Mouse (Mus musculus) granulocyte monocyte progenitor cell, adult 5-6 weeks (primary cell): ENCODE results near the gene Zfp12. TPM values are rescaled to one million over a fixed set of nuclear protein-coding genes. Genes with fewer than 3 reads are reported as not detected.

Source experiments
- ATAC-seq: replicated peaks from 2 replicates; pipeline ENCODE4 v1.8.0; 2016; ENCODE audit warnings: mild to moderate bottlenecking, moderate TSS enrichment, inconsistent platforms; ENCODE audit not compliant: poor library complexity, severe bottlenecking
- total RNA-seq, 2 experiments: library from RNA; stranded (forward) in 1 of 2; stranded (reverse) in 1 of 2; fragments of 200-712, 200-1000 nt in 1 of 2; fragments of >200 nt in 1 of 2; fragmentation: Nextera tagmentation in 1 of 2; gene quantifications; 2 replicates each; pipeline ENCODE4 v1.2.3; 2014 to 2017

Gene Zfp12
- total RNA-seq, 2 experiments from 2014 or later = 7.6 to 10.6 TPM

DNA sequence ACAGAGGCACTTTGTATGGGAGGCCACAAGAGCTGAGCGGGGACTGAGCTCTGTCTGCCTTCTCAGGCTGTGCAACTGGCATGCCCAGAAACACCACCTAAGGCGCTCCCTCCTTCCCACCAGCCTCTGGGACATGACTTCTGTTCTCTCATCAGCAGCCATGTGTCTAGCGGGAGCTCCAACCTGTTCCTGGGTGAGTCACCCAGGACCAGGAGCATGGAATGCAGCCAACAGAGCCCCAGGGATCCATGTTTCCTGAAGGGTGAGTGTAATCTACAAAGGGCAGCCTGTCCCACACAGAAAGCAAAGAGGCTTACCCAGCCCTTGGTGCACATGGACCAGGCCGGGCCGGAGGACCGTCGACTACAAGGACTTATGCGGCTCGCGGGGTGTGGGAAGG lies 29.7 kb downstream of the Zfp12 start:
- no peak for ATAC-seq

DNA sequence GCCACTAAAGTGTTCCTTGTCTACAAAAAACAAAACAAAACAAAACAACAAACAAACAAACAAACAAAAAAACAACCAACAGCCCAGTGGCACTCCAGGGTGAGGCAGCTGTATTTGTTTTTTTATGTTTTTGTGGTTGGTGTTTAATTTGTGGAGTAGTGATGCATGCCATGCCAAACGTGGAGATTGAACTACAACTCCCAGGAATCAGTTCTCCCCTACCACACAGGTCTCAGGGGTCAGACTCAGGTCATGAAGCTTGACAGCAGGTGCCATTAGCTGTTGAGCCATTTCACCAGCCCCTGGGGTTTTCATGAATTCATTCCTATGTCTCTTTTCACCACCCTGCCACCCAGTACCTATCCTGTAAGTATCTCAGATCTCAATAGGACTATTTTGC lies 30.4 kb downstream of the Zfp12 start:
- ATAC-seq = no peak

DNA sequence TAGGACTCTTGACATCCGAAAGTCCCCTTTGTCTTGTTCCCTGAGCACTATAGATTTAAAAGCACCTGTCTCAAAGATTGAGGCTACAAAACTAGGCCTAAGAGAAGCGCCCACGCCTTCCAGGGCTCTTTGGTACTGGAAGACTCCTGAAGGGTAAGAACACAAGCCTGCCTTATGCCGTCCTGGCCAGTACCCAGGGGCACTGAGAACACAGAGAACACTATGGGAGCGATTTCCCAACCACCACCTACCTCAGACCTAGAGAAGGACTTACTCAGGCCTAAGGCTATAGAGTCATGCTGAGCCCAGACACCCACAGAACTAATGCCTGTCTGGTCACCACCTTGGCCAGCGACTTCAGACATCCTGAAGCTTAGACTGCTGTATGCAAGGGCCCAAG lies 31.8 kb downstream of the Zfp12 start:
- no peak for ATAC-seq

DNA sequence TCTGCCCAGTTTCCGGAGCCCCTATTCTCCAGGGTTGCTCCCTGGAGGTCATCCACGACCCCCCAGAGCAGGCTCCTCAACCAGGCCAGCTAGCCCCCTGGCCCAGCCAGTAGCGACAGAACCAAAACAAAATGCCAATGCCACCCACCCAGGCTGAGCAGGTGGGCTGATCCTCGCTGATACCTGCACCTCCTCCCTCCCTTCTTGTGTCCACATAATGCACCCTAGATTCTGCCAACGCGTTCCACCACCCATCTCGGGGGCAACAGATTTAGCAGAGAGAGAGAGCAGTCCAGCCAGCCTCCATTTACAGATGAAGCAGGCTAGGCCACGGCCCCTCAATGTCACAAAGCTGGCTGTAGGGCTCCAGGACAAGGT lies 34.0 kb downstream of the Zfp12 start:
- no peak for ATAC-seq

DNA sequence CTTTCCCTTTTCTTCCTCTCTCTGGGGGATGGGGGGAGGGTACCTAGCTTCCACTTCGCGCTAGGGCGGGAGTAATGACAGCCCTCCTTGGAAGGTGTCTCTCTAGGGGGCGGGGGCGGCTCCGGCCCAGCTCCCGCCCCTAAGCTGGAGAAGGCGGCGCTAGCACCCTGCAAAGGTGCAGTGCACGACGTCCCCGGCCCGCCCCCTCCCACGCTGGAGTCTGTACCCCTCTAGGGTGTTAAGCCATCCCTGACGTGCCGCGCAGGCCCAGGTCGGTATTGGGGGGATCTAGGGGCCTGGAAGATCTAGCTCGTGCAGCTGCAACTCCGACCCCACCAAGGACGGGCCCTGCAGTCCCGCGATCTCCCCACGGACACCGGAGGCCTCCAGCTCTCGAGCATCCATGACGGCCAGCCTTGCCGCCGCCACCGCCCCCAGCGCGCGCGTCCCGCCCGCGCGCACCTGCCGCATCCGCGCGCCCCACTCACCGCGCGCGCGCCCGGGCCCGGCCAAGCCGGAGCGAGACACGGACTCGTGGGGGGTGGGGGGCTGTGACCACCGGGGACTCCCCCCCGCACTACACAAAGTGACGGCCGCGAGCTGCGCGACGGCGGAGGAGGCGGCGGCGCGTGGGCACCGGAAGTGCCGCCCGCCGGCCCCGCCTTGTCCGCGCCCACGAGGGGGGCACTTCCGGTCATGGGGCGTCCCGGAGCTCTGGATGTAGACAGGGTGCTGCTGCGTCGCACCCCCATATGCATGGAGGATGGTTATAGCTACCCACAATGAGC lies 34.6 kb downstream of the Zfp12 start, which contains the start of gene Zfp316:
TSS of gene Zfp316 (minus strand) at position 660 of the 788 bp plus-strand sequence.
- peak; percentile 75 for ATAC-seq

DNA sequence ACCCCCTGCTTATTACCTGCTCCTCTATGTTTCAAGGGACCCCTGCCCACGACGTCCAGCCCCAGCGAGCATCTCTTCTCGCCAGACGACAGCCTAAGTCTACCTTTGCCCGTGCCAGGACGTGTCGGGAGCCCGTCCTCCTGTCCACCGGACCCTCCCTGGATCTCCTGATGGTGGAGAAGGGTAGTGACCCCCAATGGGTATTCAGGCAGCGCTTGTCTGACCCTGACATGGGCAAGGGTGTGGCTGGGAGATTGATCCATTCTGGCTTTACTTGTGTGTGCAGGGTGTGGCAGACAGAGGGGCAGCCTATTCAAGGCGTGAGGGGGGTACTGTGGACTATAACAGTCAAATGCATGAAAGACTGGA lies 35.2 kb downstream of the Zfp12 start:
- 0 out of 2 replicates have a peak, but pooled peaks have one; percentile 1 for ATAC-seq

DNA sequence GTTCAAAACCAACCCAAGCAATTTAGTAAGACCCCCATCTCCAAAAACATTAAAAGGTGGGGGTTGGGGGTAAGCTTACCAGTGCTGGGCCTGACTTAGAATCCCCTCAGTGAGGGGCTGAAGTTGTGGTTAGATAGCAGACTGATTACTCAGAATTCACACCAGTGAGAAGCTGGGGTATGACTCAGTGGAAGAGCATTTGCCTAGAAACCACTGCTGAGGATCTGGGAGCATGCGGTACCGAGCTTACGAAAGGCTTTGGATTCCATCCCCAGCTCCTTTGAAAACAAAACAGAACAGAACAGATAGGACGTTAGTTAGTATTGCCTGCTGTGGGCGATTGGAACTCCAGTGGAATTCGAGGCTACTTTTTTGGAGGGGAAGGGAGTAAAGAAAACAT lies 36.7 kb downstream of the Zfp12 start:
- ATAC-seq = no peak

DNA sequence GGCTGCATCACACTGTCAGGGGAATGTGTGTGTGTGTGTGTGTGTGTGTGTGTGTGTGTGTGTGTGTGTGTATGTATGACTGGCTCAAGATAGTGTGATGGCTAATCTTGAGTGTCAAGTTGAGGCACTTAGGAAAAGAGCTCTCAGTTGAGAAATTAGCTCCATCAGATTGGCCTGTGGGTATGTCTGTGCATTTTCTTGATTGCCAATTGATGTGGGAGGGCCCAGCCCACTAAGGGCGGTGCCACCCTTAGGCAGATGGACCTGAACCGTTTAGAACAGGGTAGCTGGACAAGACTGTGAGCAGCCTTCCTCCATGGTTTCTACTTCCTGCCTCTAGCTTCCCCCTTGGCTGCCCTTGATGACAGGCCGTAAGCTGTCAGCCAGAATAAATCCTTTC lies 37.1 kb downstream of the Zfp12 start:
- ATAC-seq = peak; percentile 41

DNA sequence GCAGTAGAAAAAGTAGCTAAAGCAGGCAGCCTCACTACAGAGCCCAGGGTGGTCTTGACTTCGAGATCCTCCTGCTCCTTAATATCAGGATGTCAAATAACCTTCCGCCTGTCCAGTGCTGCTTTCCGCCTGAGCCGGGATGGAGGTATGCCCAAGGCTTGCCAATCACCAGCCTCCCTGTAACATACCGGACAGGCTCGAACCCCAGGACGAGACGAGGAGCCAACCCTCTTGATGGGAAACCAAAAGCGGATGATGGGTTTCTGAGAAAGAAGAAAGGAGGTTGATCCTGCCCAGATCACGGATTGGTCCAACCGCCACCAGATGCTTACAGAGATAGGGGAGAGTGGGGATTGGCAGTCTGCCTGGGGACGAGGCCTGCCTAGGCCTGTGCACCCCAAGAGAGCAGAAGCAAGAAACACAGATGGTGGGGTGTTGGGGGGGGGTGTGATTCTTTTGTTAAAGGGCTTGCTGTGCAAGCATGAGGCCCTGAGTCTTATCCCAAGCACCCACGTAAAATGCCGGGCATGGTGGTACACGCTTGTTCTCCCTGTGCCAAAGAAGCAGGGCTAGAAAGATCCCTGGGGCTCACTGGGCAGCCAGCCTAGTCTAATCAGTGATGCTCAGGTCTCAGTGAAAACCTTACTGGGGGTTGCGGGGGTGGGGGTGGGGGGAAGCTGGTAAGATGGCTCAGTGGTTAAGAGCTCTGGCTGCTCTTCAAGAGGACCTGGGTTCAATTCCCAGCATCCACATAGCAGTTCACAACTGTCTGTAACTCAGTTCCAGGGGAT lies 37.8 kb downstream of the Zfp12 start:
- peak; percentile 17; the same call in 1 of the 2 replicates for ATAC-seq

DNA sequence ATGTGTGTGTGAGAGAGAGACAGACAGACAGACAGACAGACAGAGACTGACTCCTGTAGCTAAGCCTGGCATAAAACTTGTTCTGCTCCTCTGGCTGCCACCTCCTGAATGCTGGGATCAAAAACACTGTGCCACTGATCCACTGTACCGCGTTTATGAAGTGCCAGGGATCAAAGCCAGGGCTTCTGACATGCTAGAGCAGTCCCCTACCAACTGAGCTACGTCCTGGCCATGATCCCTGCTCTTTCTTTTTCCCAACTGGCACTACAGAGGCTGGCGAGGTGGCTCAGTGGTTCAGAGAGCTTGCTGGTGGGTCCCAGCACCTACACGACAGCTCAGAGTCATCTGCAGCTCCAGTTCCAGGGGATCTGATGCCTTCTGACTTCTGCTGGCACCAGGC lies 40.8 kb downstream of the Zfp12 start:
- no peak for ATAC-seq

DNA sequence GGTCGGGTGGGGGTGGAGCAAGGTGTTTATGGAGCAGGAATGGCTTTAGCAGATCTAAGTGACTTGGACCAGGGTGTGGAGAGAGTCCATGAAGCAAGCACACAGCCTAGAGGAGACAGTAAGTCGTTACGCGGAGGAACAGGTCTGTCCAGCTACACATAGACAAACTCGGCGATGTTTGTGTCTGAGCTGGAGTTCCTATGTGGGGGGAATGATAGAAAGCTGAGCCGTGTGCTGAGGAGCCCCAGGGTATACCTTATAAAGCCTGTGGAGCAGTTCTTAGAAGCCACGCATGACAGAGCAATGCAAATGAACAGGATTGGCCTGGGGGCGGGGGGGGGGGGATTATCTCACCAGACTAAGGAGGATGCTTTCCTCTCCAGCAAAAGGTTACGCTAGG lies 44.3 kb downstream of the Zfp12 start:
- ATAC-seq = no peak

DNA sequence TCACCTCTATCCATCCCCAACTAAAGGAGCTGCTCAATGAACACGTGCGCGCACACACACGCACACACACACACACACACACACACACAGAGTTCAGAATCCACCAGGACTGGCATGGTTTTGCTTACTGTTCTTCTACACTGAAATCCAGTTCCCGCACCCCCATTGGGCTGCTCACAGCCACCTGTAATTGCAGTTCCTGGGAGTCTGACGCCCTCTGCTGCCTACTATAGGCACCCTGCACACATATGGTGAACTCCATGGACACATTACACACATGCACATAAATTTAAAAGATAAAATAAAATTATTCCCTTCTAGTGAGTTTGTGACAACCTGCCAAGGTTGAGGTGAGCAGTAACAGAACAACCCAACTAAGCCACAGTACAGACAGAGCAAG lies 49.8 kb downstream of the Zfp12 start:
- no peak for ATAC-seq

DNA sequence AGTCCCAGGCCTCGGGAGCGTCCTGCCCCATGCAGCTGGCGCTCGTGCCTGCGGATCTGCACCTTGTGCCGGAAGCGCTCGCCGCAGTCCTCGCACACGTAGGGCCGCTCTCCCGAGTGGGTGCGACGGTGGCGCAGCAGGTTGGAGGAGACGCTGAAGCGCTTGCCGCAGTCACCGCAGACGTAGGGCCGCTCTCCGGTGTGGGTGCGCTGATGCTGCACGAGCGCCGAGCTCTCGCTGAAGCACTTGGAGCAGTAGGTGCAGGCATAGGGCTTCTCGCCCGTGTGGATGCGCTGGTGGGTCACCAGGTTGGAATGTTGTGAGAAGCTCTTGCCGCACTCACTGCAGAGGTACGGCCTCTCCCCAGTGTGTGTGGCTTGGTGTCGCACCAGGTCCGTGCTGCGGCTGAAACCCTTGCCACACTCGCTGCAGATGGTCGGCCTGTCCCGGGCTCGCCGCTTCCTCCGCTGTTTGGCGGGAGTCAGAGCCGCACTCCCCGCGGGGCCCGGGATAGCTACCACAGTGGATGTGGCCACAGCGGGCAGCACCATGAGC lies 52.9 kb downstream of the Zfp12 start:
- ATAC-seq = peak; percentile 66

DNA sequence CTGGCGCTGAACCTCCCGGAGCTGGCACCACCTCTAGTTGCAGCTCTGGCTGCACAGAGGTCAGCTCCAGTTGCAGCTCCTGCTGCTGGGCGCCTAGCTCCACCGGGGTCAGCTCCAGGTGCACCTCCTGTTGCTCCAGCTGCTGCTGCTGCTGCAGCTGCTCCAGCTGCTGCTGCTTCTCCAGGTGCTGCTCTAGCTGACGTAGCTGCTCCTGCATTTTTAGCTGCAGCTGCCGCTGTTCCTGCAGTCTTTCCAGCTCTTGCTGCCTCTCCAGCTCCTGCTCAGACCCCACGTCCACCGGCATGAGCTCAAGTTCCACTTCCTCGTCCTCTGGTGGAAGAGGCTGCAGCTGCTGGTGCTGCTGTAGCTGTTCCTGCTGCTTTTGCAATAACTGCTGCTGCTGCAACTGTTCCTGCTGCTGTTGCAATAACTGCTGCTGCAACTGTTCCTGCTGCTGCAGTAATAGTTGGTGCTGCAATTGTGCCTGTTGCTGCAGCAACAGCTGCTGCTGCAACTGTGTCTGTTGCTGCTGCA lies 53.5 kb downstream of the Zfp12 start:
- peak; percentile 69 for ATAC-seq

DNA sequence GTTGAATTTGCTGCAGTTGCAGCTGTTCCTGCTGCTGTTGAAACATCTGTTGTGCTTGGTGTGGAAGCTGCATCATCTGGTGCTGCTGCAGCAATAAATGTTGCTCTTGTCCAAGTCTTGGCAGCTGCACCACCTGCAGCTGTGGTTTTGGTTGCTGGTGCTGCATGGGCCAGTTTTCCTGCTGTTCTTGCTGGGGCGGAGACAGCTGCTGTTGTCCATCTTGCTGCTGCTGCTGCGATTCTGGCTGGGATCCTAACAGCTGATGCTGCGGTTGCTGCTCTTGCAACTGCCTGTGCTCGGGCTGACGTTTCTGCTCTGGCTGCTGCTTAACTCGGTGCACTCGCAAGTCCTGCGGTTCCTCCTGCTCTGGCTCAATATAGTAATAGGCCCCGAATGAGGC lies 54.3 kb downstream of the Zfp12 start:
- ATAC-seq = no peak

DNA sequence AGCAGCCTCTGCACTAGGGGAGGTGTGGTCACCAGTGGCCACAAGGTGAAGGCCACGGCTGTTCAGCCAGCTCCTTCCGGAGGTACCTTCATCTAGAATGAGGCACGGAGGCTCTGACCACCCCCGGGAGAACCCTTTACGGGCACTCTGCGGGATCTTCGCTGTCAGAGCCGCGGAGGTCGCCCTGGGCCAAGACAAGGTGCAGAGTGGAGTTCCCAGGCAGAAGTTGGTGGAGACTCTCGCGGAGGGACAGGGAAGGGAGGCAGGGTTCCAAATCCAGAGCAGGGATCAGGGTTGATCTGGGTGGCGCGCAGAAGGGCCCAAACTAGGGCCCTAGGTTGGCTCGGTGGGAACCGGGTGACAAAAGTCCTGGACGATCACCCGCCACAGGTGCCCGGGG lies 57.9 kb downstream of the Zfp12 start:
- ATAC-seq = no peak

DNA sequence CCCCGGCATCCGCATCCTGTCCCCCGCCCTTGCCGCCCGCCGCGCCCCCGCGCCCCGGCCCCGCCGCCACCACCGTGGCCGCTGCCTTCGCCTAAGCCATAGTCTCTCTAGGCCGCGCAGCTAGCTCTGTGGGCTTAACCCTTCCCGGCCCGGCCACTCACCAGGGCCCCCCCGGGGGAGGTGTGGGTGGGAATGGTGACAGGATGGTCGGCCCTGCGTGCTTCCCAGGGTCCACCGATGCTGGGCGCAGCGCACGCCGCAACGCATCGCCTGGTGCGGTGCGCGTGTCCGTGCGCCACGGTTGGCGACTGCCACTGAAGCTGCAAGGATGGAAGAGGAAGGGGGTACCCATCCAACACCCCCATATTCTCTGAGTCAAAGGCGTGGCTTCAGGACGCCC lies 58.4 kb downstream of the Zfp12 start, which contains the start of gene Zfp853:
TSS of gene Zfp853 (minus strand) at position 220 of the 400 bp plus-strand sequence.
- 0 out of 2 replicates have a peak, but pooled peaks have one; percentile 0 for ATAC-seq

DNA sequence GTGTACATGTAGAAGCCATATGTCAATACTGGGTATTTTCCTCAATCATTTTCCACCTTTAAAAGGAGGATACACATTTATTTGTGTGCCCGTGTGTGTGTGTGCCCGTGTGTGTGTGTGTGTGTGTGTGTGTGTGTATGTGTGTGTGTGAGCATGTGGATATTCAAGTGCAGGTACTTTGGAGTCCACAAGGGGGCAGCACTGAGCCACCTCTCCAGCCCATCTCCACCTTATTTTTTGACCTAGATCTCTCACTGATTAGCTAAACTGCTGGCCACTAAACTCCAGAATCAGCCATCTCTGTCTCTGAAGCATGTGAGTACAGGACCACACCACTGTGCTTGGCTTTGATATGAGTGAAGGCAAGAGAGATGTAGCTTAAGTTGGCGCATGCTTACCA lies 59.9 kb downstream of the Zfp12 start:
- ATAC-seq = no peak

DNA sequence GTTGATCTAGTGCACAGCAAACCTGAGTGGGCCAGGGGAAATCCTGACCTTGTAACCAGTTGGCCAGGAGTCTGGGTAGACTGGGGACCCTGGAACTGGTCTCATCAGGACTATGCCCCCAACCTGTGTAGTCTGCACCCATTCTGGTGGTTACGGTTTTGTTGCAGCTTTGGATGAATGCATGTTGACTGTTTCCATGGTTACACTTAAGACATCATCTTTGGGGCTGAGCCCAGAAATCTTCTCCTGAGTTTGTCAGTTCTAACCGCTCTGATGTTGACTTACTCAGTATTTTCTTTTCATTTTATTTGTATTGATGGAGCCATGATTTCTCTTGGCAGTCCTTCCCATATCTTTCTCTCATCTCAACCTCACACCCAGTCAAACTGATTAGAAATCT lies 60.4 kb downstream of the Zfp12 start:
- no peak for ATAC-seq

DNA sequence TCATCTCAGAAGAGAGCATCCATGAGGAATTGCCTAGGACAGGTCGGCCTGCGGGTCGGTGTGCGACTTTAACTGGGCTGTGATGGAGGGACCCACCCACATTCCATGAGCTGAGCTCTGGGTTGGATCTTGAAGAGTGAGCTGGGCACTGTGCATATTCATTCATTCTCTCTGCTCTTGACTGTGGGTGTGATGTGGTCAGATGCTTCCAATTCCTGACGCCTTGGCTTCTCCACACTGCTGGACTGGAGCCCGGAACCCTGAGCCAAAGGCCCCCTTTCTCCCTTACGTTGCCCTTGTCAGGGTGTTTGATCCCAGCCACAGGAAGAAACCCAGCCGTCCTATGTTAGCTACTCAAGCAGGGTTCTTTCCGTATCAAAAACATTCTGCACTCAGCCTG lies 63.0 kb downstream of the Zfp12 start:
- ATAC-seq = no peak

DNA sequence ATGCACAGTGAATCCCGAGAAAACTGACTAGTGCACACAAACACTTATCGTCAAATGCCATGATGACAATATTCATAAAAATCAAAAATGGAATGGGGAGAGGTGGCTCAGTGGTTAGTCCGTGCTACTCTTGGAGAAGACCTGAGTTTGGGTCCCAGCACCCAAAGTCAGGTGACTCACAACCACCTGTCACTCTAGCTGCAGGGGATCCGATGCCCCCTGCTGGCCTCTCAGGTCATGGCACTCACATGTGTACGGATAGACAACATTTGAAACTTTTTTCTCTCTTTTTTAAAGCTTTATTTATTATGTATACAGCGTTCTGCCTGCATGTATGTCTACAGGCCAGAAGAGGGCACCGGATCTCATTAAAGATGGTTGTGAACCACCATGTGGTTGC lies 63.4 kb downstream of the Zfp12 start:
- ATAC-seq = no peak
